Comparison of ENCODE assay signal across 14 mouse cellular contexts in the genomic region with DNA sequence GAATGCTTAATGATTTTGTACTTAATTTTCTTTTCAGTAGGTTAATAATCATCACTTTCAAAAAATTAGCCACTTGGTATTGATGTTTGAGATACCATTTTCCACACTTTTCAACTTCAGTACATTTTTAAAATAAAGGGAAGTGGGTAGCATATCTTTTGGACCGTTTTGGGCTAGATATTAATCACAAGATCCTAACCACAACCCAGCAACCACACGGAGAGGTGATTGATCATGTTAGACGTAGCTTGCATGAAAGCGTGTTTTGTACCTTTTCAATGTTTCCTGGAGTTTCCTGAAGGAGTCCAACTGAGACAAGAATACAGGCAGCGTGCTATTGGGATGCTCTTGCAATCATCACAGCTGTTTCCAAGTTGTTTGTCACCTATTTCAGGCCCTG.
"Had no signal": no experiment of that assay in that cellular context is flagged by ENCODE, and none has a peak within 500 bp of the region (broad histone marks: within the 10 kb centered on the region; RNA-seq: fewer than 3 reads in every experiment).

No protein-coding gene starts in this region.

- H3K4me1 ChIP-seq: liver, embryonic 13.5 days; midbrain, embryonic 13.5 days; stomach, embryonic 15.5 days had no signal

- H3K27me3 ChIP-seq: liver, embryonic 13.5 days; midbrain, embryonic 13.5 days; stomach, embryonic 15.5 days had no signal

- H3K27ac ChIP-seq: left cerebral cortex, adult 2 months; liver, embryonic 13.5 days; midbrain, embryonic 13.5 days; stomach, embryonic 15.5 days had no signal

- H3K36me3 ChIP-seq: liver, embryonic 13.5 days; midbrain, embryonic 13.5 days; stomach, embryonic 15.5 days had no signal

- H3K4me2 ChIP-seq: liver, embryonic 13.5 days; midbrain, embryonic 13.5 days; stomach, embryonic 15.5 days had no signal

- ATAC-seq: midbrain, embryonic 13.5 days; midbrain, embryonic 16.5 days had no signal

- H3K9ac ChIP-seq: liver, embryonic 13.5 days; midbrain, embryonic 13.5 days; stomach, embryonic 15.5 days had no signal

- H3K4me3 ChIP-seq: left cerebral cortex, adult 2 months; liver, embryonic 13.5 days; midbrain, embryonic 13.5 days; stomach, embryonic 15.5 days had no signal

- DNase-seq: kidney, adult 18-20 months; kidney, adult 9 months; kidney, postnatal 14 days; kidney, postnatal 4 days; liver, embryonic 13.5 days; lung, adult 2 months; lung, postnatal 14 days; lung, postnatal 4 days; spleen, adult 18-20 months; thymus, postnatal 36 days had no signal

- H3K9me3 ChIP-seq: liver, embryonic 13.5 days; midbrain, embryonic 13.5 days; stomach, embryonic 15.5 days had no signal
